Mouse (Mus musculus) kidney, postnatal 0 days (tissue): ENCODE measurements around the gene Cab39l. TPM values are rescaled to one million over a fixed set of nuclear protein-coding genes. Genes with fewer than 3 reads are reported as not detected.

Source experiments
- ATAC-seq: fragments of 200-750 bp; cut with Nextera tagmentation; replicated peaks from 2 replicates; pipeline ENCODE4 v1.8.0; 2017; ENCODE audit warnings: low read depth, moderate number of reproducible peaks, moderate TSS enrichment, moderate library complexity; ENCODE audit not compliant: low FRiP score
- DNase-seq: peaks from one replicate; pipeline ENCODE4 v3.0.0-alpha.2; 2016; ENCODE audit warnings: low spot score
- H3K27ac ChIP-seq: fragments of 300-500 bp; sonication (generic); 2 replicates; pipeline ENCODE4 v1.5.1; 2014; ENCODE audit warnings: mild to moderate bottlenecking
- H3K27me3 ChIP-seq: fragments of 300-500 bp; sonication (generic); 2 replicates; pipeline ENCODE4 v1.6.1; 2014; ENCODE audit warnings: low read length, mixed read lengths; ENCODE audit not compliant: insufficient read depth
- H3K36me3 ChIP-seq: fragments of 300-500 bp; sonication (generic); 2 replicates; pipeline ENCODE4 v1.6.1; 2014; ENCODE audit warnings: low read length, mixed read lengths; ENCODE audit not compliant: insufficient read depth
- H3K4me1 ChIP-seq: fragments of 300-500 bp; sonication (generic); replicated peaks from 2 replicates; pipeline ENCODE4 v1.6.1; 2014; ENCODE audit warnings: antibody characterized with exemption, low read length, mixed read lengths; ENCODE audit not compliant: insufficient read depth
- H3K4me2 ChIP-seq: fragments of 300-500 bp; sonication (generic); 2 replicates; pipeline ENCODE4 v1.6.1; 2014; ENCODE audit warnings: mild to moderate bottlenecking, low read length, moderate library complexity, mixed read lengths
- H3K4me3 ChIP-seq: fragments of 300-500 bp; sonication (generic); replicated peaks from 2 replicates; pipeline ENCODE4 v1.5.1; 2014; ENCODE audit warnings: low read depth, low read length
- H3K9ac ChIP-seq: fragments of 300-500 bp; sonication (generic); 2 replicates; pipeline ENCODE4 v1.6.1; 2014; ENCODE audit warnings: low read depth, low read length
- H3K9me3 ChIP-seq: fragments of 300-500 bp; sonication (generic); replicated peaks from 2 replicates; pipeline ENCODE4 v1.6.1; 2016; ENCODE audit warnings: low read length, inconsistent platforms, mixed read lengths
- CTCF ChIP-seq: IDR thresholded peaks from 2 replicates; pipeline ENCODE4 v1.5.1; 2016; ENCODE audit warnings: antibody characterized with exemption, low read depth, mild to moderate bottlenecking, moderate library complexity
- WGBS: fragments of 180-500 bp; shearing (Covaris S2); extraction: QIAGEN DNeasy Blood & Tissue Kit; methylation state at CpG from one replicate; pipeline ENCODE4 v1.1.7; 2014; 5-methylcytosine and 5-hydroxymethylcytosine counted together
- polyA plus RNA-seq: library from polyadenylated mRNA; unstranded; fragments of >200 nt; fragmentation: Nextera tagmentation; extraction: Ambion mirVana; gene quantifications from 2 replicates; pipeline ENCODE4 v1.2.1, GENCODE M21; 2015

Gene Cab39l
- polyA plus RNA-seq, 1 experiment from 2014 or later: 60.7 TPM

GRCm38 (mm10) chr14:59629308-59629707 lies 188.5 kb downstream of the Cab39l start:
- ATAC-seq (no peak), DNase-seq (no peak)
- H3K4me1 ChIP-seq: no peaks in the 10 kb centered on the region
- no peaks in the 10 kb centered on the region for H3K36me3 ChIP-seq
- TF ChIP-seq CTCF: no peak
- H3K9ac ChIP-seq: no peak overlapping the region
- H3K27ac ChIP-seq: no peak overlapping the region
- no peak overlapping the region for H3K4me2 ChIP-seq
- H3K27me3 ChIP-seq: no peaks in the 10 kb centered on the region
- 73% methylated on average over 15 of the region's 15 CpGs for WGBS
- H3K9me3 ChIP-seq: no peaks in the 10 kb centered on the region
- H3K4me3 ChIP-seq: no peak overlapping the region

GRCm38 (mm10) chr14:59630096-59630495 lies 189.3 kb downstream of the Cab39l start:
- H3K4me2 ChIP-seq: no peak overlapping the region
- ATAC-seq (no peak), DNase-seq (no peak)
- H3K36me3 ChIP-seq: no peaks in the 10 kb centered on the region
- no peak overlapping the region for H3K4me3 ChIP-seq
- 92% methylated on average over 9 of the region's 9 CpGs for WGBS
- H3K9ac ChIP-seq: no peak overlapping the region
- no peaks in the 10 kb centered on the region for H3K4me1 ChIP-seq
- no peaks in the 10 kb centered on the region for H3K27me3 ChIP-seq
- TF ChIP-seq CTCF: no peak
- no peak overlapping the region for H3K27ac ChIP-seq
- H3K9me3 ChIP-seq: no peaks in the 10 kb centered on the region

GRCm38 (mm10) chr14:59632067-59632466 lies 191.3 kb downstream of the Cab39l start:
- no peak for TF ChIP-seq CTCF

GRCm38 (mm10) chr14:59633295-59633898 lies 192.6 kb downstream of the Cab39l start:
- Histone ChIP-seq H3K4me3 (no peak overlapping the region), H3K4me2 (no peak overlapping the region), H3K4me1 (no peaks in the 10 kb centered on the region), H3K9me3 (no peaks in the 10 kb centered on the region), H3K27me3 (no peaks in the 10 kb centered on the region), H3K27ac (no peak overlapping the region), H3K36me3 (no peaks in the 10 kb centered on the region), H3K9ac (no peak overlapping the region)
- TF ChIP-seq CTCF: no peak
- 46% methylated on average over 5 of the region's 5 CpGs for WGBS
- ATAC-seq: 0 out of 2 replicates have a peak, but pooled peaks have one; percentile 13
- no peak for DNase-seq

More at GRCm38 (mm10) chr14:59632067-59632466, 191.3 kb downstream of the Cab39l start:
- H3K27ac ChIP-seq: no peak overlapping the region
- H3K4me2 ChIP-seq: no peak overlapping the region
- H3K36me3 ChIP-seq: no peaks in the 10 kb centered on the region
- no peak for ATAC-seq
- H3K27me3 ChIP-seq: no peaks in the 10 kb centered on the region
- WGBS: 86% methylated on average over 6 of the region's 6 CpGs
- DNase-seq: no peak
- H3K4me3 ChIP-seq: no peak overlapping the region
- H3K4me1 ChIP-seq: no peaks in the 10 kb centered on the region
- no peak overlapping the region for H3K9ac ChIP-seq
- no peaks in the 10 kb centered on the region for H3K9me3 ChIP-seq

GRCm38 (mm10) chr14:59633988-59634387 lies 193.2 kb downstream of the Cab39l start:
- H3K27me3 ChIP-seq: no peaks in the 10 kb centered on the region
- no peak overlapping the region for H3K27ac ChIP-seq
- DNase-seq (no peak), ATAC-seq (peak; percentile 43; the same call in 1 of the 2 replicates)
- H3K36me3 ChIP-seq: no peaks in the 10 kb centered on the region
- no peak overlapping the region for H3K4me2 ChIP-seq
- H3K4me3 ChIP-seq: no peak overlapping the region
- TF ChIP-seq CTCF: no peak
- H3K4me1 ChIP-seq: no peaks in the 10 kb centered on the region
- no peak overlapping the region for H3K9ac ChIP-seq
- WGBS: 60% methylated on average over 9 of the region's 9 CpGs
- no peaks in the 10 kb centered on the region for H3K9me3 ChIP-seq

Other genes starting within 250 kb of the Cab39l start
- gene Rcbtb1, start 239.8 kb upstream of the Cab39l start, polyA plus RNA-seq: 28.3 and 34.6 TPM in 2 replicates
- gene Gm6904, start 180.8 kb upstream of the Cab39l start, polyA plus RNA-seq: not detected in 2 replicates
- gene Phf11a, start 143.4 kb upstream of the Cab39l start, polyA plus RNA-seq: 0.14 and 0.21 TPM in 2 replicates
- 1.6 and 1.7 TPM in 2 replicates for gene Phf11b, start 99.6 kb upstream of the Cab39l start, polyA plus RNA-seq
- gene Phf11d, start 75.5 kb upstream of the Cab39l start, polyA plus RNA-seq: 2.8 and 3.1 TPM in 2 replicates
- gene Phf11c, start 45.6 kb upstream of the Cab39l start, polyA plus RNA-seq: 0.33 and 0.41 TPM in 2 replicates
- 7.9 and 8.4 TPM in 2 replicates for gene Setdb2, start 88 bp upstream of the Cab39l start, polyA plus RNA-seq
- gene Cdadc1, start 157.0 kb downstream of the Cab39l start, polyA plus RNA-seq: 37.5 and 41.2 TPM in 2 replicates
- 11.8 and 15.9 TPM in 2 replicates for gene Shisa2, start 184.3 kb downstream of the Cab39l start, polyA plus RNA-seq